Mouse (Mus musculus): ENCODE data around the gene Cstf3. TPM values are rescaled to one million over a fixed set of nuclear protein-coding genes. Genes with fewer than 3 reads are reported as not detected.

Cstf3 gene
- total RNA-seq, 2 experiments from 2014 or later: 9.9 to 11.4 TPM

- no peak for DNase-seq
Observed at GRCm38 (mm10) chr2:104588552-104588951, 1.8 kb upstream of the Cstf3 start.

GRCm38 (mm10) chr2:104590829-104591117 lies 450 bp downstream of the Cstf3 start:
- intact Hi-C loops (cut with DNase I; ENCODE audit: low total_unique reads): no loop called here
- no peak for DNase-seq

More at GRCm38 (mm10) chr2:104588552-104588951, 1.8 kb upstream of the Cstf3 start:
- intact Hi-C loops (cut with DNase I; ENCODE audit: low total_unique reads): loop anchor here (10.0 kb wide), 2 partner anchors 94 to 454 kb away; partner anchors contain the start of gene Hipk3

GRCm38 (mm10) chr2:104591141-104591540 lies 818 bp downstream of the Cstf3 start:
- no peak for DNase-seq
- intact Hi-C loops (cut with DNase I; ENCODE audit: low total_unique reads): no loop called here

- DNase-seq: no peak
- intact Hi-C loops (cut with DNase I; ENCODE audit: low total_unique reads): no loop called here
Observed at GRCm38 (mm10) chr2:104595063-104595462, 4.7 kb downstream of the Cstf3 start.

- intact Hi-C loops (cut with DNase I; ENCODE audit: low total_unique reads): no loop called here
Observed at GRCm38 (mm10) chr2:104603431-104603830, 13.1 kb downstream of the Cstf3 start.

GRCm38 (mm10) chr2:104604718-104605117 lies 14.4 kb downstream of the Cstf3 start:
- no peak for DNase-seq
- intact Hi-C loops (cut with DNase I; ENCODE audit: low total_unique reads): no loop called here

More at GRCm38 (mm10) chr2:104603431-104603830, 13.1 kb downstream of the Cstf3 start:
- DNase-seq: no peak

GRCm38 (mm10) chr2:104605560-104605959 lies 15.2 kb downstream of the Cstf3 start:
- intact Hi-C loops (cut with DNase I; ENCODE audit: low total_unique reads): no loop called here
- DNase-seq: no peak

GRCm38 (mm10) chr2:104614786-104615185 lies 24.5 kb downstream of the Cstf3 start:
- DNase-seq: no peak
- intact Hi-C loops (cut with DNase I; ENCODE audit: low total_unique reads): no loop called here

GRCm38 (mm10) chr2:104615985-104616711 lies 25.8 kb downstream of the Cstf3 start:
- intact Hi-C loops (cut with DNase I; ENCODE audit: low total_unique reads): no loop called here

GRCm38 (mm10) chr2:104658659-104659058 lies 68.3 kb downstream of the Cstf3 start:
- no peak for DNase-seq
- intact Hi-C loops (cut with DNase I; ENCODE audit: low total_unique reads): no loop called here

More at GRCm38 (mm10) chr2:104615985-104616711, 25.8 kb downstream of the Cstf3 start:
- DNase-seq: no peak

GRCm38 (mm10) chr2:104663372-104664100 lies 73.2 kb downstream of the Cstf3 start:
- intact Hi-C loops (cut with DNase I; ENCODE audit: low total_unique reads): no loop called here
- DNase-seq: no peak

GRCm38 (mm10) chr2:104669122-104669804 lies 78.9 kb downstream of the Cstf3 start:
- no peak for DNase-seq
- intact Hi-C loops (cut with DNase I; ENCODE audit: low total_unique reads): loop anchor here (5.0 kb wide), 1 partner anchor 338 kb away; no protein-coding TSS in a partner anchor

- intact Hi-C loops (cut with DNase I; ENCODE audit: low total_unique reads): no loop called here
- DNase-seq: no peak
Observed at GRCm38 (mm10) chr2:104671724-104672123, 81.4 kb downstream of the Cstf3 start.

- DNase-seq: no peak
- intact Hi-C loops (cut with DNase I; ENCODE audit: low total_unique reads): no loop called here
Observed at GRCm38 (mm10) chr2:104677326-104677725, 87.0 kb downstream of the Cstf3 start.

GRCm38 (mm10) chr2:104684771-104685170 lies 94.4 kb downstream of the Cstf3 start:
- no peak for DNase-seq
- intact Hi-C loops (cut with DNase I; ENCODE audit: low total_unique reads): no loop called here

- intact Hi-C loops (cut with DNase I; ENCODE audit: low total_unique reads): no loop called here
- DNase-seq: peak; percentile 72
Observed at GRCm38 (mm10) chr2:104685418-104685817, 95.1 kb downstream of the Cstf3 start.

GRCm38 (mm10) chr2:104687261-104687660 lies 96.9 kb downstream of the Cstf3 start:
- DNase-seq: no peak
- intact Hi-C loops (cut with DNase I; ENCODE audit: low total_unique reads): no loop called here

GRCm38 (mm10) chr2:104688321-104688720 lies 98.0 kb downstream of the Cstf3 start:
- DNase-seq: no peak
- intact Hi-C loops (cut with DNase I; ENCODE audit: low total_unique reads): loop anchor here (2.0 kb wide), 1 partner anchor 82 kb away; no protein-coding TSS in a partner anchor

GRCm38 (mm10) chr2:104688724-104689123 lies 98.4 kb downstream of the Cstf3 start:
- intact Hi-C loops (cut with DNase I; ENCODE audit: low total_unique reads): loop anchor here (2.0 kb wide), 1 partner anchor 82 kb away; no protein-coding TSS in a partner anchor
- DNase-seq: no peak

GRCm38 (mm10) chr2:104690720-104691119 lies 100.4 kb downstream of the Cstf3 start:
- DNase-seq: no peak
- intact Hi-C loops (cut with DNase I; ENCODE audit: low total_unique reads): no loop called here
